Mouse (Mus musculus) E14TG2a.4 (cell line): ENCODE results near the gene Tmem248.

Experiments used
- CTCF ChIP-seq: conservative IDR thresholded peaks from 2 replicates; pipeline ENCODE4 v1.5.1; 2014; ENCODE audit warnings: low read length
- NANOG ChIP-seq: IDR thresholded peaks from 2 replicates; pipeline ENCODE4 v1.6.1; 2014; ENCODE audit warnings: borderline replicate concordance, low read length, mixed read lengths
- POU5F1 ChIP-seq: IDR thresholded peaks from 2 replicates; pipeline ENCODE4 v1.6.1; 2014; ENCODE audit warnings: low read length, borderline replicate concordance

GRCm38 (mm10) chr5:130171423-130171954, 45.4 kb upstream of the Tmem248 start, which contains the start of gene Rabgef1:
- no peak for TF ChIP-seq CTCF
- no peak for TF ChIP-seq NANOG
- no peak for TF ChIP-seq POU5F1
